ENCODE assay signal across 22 mouse cellular contexts in genomic region chr4:139906176-139906575, GRCm38 (mm10).
DNase-seq lines count a peak whose midpoint lies in the region; ATAC-seq and TF ChIP-seq lines count a peak whose summit lies in the region.
"Had no signal": no experiment of that assay in that cellular context is flagged by ENCODE, and none has a peak within 500 bp of the region (broad histone marks: within the 10 kb centered on the region; RNA-seq: fewer than 3 reads in every experiment).

No protein-coding gene starts in this region.

- TF ChIP-seq CTCF in midbrain, postnatal 0 days (IDR thresholded peaks at IDR 0.05) = no peak

- no peak for ATAC-seq in hindbrain, embryonic 11.5 days (ENCODE audit: low FRiP score)
- no peak for ATAC-seq in midbrain, embryonic 14.5 days (ENCODE audit: low FRiP score, low TSS enrichment)
- no peak for ATAC-seq in midbrain, postnatal 0 days (ENCODE audit: low FRiP score)
- ATAC-seq: forebrain, embryonic 13.5 days had no signal

- no peaks in the 10 kb centered on the region for H3K9me3 ChIP-seq in hindbrain, embryonic 10.5 days
- H3K9me3 ChIP-seq in hindbrain, embryonic 11.5 days (ENCODE audit: control insufficient read depth, low read length) = no peaks in the 10 kb centered on the region
- H3K9me3 ChIP-seq in midbrain, embryonic 14.5 days (ENCODE audit: control insufficient read depth, low read length) = no peaks in the 10 kb centered on the region
- H3K9me3 ChIP-seq in midbrain, postnatal 0 days (ENCODE audit: low read length) = no peaks in the 10 kb centered on the region
- H3K9me3 ChIP-seq: forebrain, embryonic 10.5 days; forebrain, embryonic 13.5 days; heart, embryonic 12.5 days; heart, embryonic 15.5 days; hindbrain, embryonic 15.5 days had no signal

- peak overlapping the region; percentile 69; the same call in 1 of the 2 replicates for H3K27ac ChIP-seq in hindbrain, embryonic 10.5 days
- H3K27ac ChIP-seq in hindbrain, embryonic 11.5 days (ENCODE audit: low read depth, low read length) = no peak overlapping the region; the same call in 1 of the 2 replicates
- H3K27ac ChIP-seq in midbrain, embryonic 14.5 days (replicated peaks; ENCODE audit: low read depth, low read length) = peak overlapping the region; percentile 26; the same call in 1 of the 2 replicates
- H3K27ac ChIP-seq in midbrain, postnatal 0 days (ENCODE audit: low read depth, low read length) = no peak overlapping the region
- H3K27ac ChIP-seq: forebrain, embryonic 13.5 days; heart, embryonic 15.5 days; hindbrain, embryonic 15.5 days had no signal

- H3K27me3 ChIP-seq in hindbrain, embryonic 10.5 days (ENCODE audit: insufficient read depth, poor library complexity, severe bottlenecking) = peaks cover 8% of the 10 kb centered on the region; the same call in 1 of the 2 replicates
- no peaks in the 10 kb centered on the region for H3K27me3 ChIP-seq in hindbrain, embryonic 11.5 days (ENCODE audit: control insufficient read depth, insufficient read depth, low read length)
- H3K27me3 ChIP-seq in midbrain, embryonic 14.5 days (ENCODE audit: control insufficient read depth, insufficient read depth, low read length) = no peaks in the 10 kb centered on the region
- no peaks in the 10 kb centered on the region for H3K27me3 ChIP-seq in midbrain, postnatal 0 days (ENCODE audit: insufficient read depth, low read length)
- H3K27me3 ChIP-seq: forebrain, embryonic 13.5 days; hindbrain, embryonic 15.5 days had no signal

- no peak for DNase-seq in hindbrain, embryonic 10.5 days (ENCODE audit: low spot score)
- DNase-seq in hindbrain, embryonic 11.5 days (ENCODE audit: low spot score) = no peak
- DNase-seq in midbrain, embryonic 14.5 days = no peak
- no peak for DNase-seq in midbrain, postnatal 0 days (ENCODE audit: low spot score)
- peak; percentile 52 for DNase-seq in testis, postnatal 14 days (ENCODE audit: low spot score)
- DNase-seq in testis, postnatal 10 days (ENCODE audit: low spot score) = no peak
- DNase-seq in urinary bladder, postnatal 36 days (ENCODE audit: low spot score in 2 of 2) = no peak
- DNase-seq: adrenal gland, postnatal 10 days; adrenal gland, postnatal 36 days; B cell, adult 2 months; cerebellum, adult 18-20 months; cerebellum, adult 9-10 months; cerebellum, postnatal 14 days; gastrocnemius, postnatal 25 days; heart, adult 18-20 months; heart, postnatal 14 days; heart, postnatal 4 days had no signal

- peaks cover 32% of the 10 kb centered on the region for H3K4me1 ChIP-seq in hindbrain, embryonic 10.5 days (replicated peaks)
- H3K4me1 ChIP-seq in hindbrain, embryonic 11.5 days (replicated peaks; ENCODE audit: control insufficient read depth, insufficient read depth, low read length) = no peaks in the 10 kb centered on the region
- H3K4me1 ChIP-seq in midbrain, embryonic 14.5 days (ENCODE audit: control insufficient read depth, insufficient read depth, low read length) = 0 out of 2 replicates have a peak, but pooled peaks cover 6% of the 10 kb centered on the region
- H3K4me1 ChIP-seq in midbrain, postnatal 0 days (ENCODE audit: insufficient read depth, low read length) = no peaks in the 10 kb centered on the region
- H3K4me1 ChIP-seq: heart, embryonic 12.5 days; heart, embryonic 15.5 days had no signal

- H3K4me3 ChIP-seq in hindbrain, embryonic 10.5 days = no peak overlapping the region
- no peak overlapping the region for H3K4me3 ChIP-seq in hindbrain, embryonic 11.5 days (ENCODE audit: low read depth, low read length)
- no peak overlapping the region for H3K4me3 ChIP-seq in midbrain, embryonic 14.5 days (replicated peaks; ENCODE audit: low read depth, low read length)
- no peak overlapping the region for H3K4me3 ChIP-seq in midbrain, postnatal 0 days (ENCODE audit: low read depth, low read length)
- H3K4me3 ChIP-seq: forebrain, embryonic 10.5 days; forebrain, embryonic 13.5 days; heart, embryonic 12.5 days; heart, embryonic 15.5 days; hindbrain, embryonic 15.5 days had no signal

- no peak overlapping the region for H3K9ac ChIP-seq in hindbrain, embryonic 11.5 days (ENCODE audit: low read depth, low read length)
- no peak overlapping the region for H3K9ac ChIP-seq in midbrain, embryonic 14.5 days (replicated peaks; ENCODE audit: low read length)
- H3K9ac ChIP-seq in midbrain, postnatal 0 days (replicated peaks; ENCODE audit: low read length, poor library complexity, severe bottlenecking) = no peak overlapping the region
- H3K9ac ChIP-seq: forebrain, embryonic 13.5 days; heart, embryonic 12.5 days; heart, embryonic 15.5 days; hindbrain, embryonic 15.5 days had no signal

- WGBS in hindbrain, embryonic 10.5 days = 90% methylated on average over 12 of the region's 12 CpGs
- WGBS in hindbrain, embryonic 11.5 days = 90% methylated on average over 12 of the region's 12 CpGs
- 85% methylated on average over 12 of the region's 12 CpGs for WGBS in midbrain, embryonic 14.5 days
- WGBS in midbrain, postnatal 0 days = 85% methylated on average over 12 of the region's 12 CpGs

- no peaks in the 10 kb centered on the region for H3K36me3 ChIP-seq in hindbrain, embryonic 10.5 days
- no peaks in the 10 kb centered on the region for H3K36me3 ChIP-seq in hindbrain, embryonic 11.5 days (ENCODE audit: control insufficient read depth, insufficient read depth, low read length)
- H3K36me3 ChIP-seq in midbrain, embryonic 14.5 days (ENCODE audit: control insufficient read depth, insufficient read depth, low read length) = no peaks in the 10 kb centered on the region
- no peaks in the 10 kb centered on the region for H3K36me3 ChIP-seq in midbrain, postnatal 0 days (ENCODE audit: insufficient read depth, low read length)
- H3K36me3 ChIP-seq: forebrain, embryonic 10.5 days; heart, embryonic 12.5 days; heart, embryonic 15.5 days; hindbrain, embryonic 15.5 days had no signal

- no peak overlapping the region for H3K4me2 ChIP-seq in hindbrain, embryonic 11.5 days (replicated peaks; ENCODE audit: low read depth, low read length)
- H3K4me2 ChIP-seq in midbrain, embryonic 14.5 days (ENCODE audit: low read length) = no peak overlapping the region
- no peak overlapping the region for H3K4me2 ChIP-seq in midbrain, postnatal 0 days (ENCODE audit: low read depth, low read length, poor library complexity, severe bottlenecking)
- H3K4me2 ChIP-seq: forebrain, embryonic 13.5 days; heart, embryonic 12.5 days; heart, embryonic 15.5 days; hindbrain, embryonic 15.5 days had no signal

Comparison
In these comparisons a context has a peak if more than half of its experiments do, and no peak if none do; other contexts are left out.
1. H3K27ac ChIP-seq: peak in hindbrain, embryonic 10.5 days (single experiment) and midbrain, embryonic 14.5 days (single experiment); none in hindbrain, embryonic 11.5 days (single experiment) and midbrain, postnatal 0 days (single experiment).